Mouse (Mus musculus) brain, embryonic 14.5 days (tissue): ENCODE measurements around the gene Maf.

Experiments
- CTCF ChIP-seq: fragments of 200-500 bp; IDR thresholded peaks from 2 replicates; pipeline ENCODE4 v1.5.1; 2012; ENCODE audit warnings: inconsistent platforms, mild to moderate bottlenecking, moderate library complexity, borderline replicate concordance; ENCODE audit not compliant: insufficient read depth, insufficient read length; ENCODE audit errors: extremely low read depth
- POLR2A ChIP-seq: fragments of 200-500 bp; IDR thresholded peaks from 2 replicates; pipeline ENCODE4 v1.6.1; 2012; ENCODE audit warnings: mild to moderate bottlenecking, inconsistent platforms, borderline replicate concordance; ENCODE audit not compliant: poor library complexity, insufficient read depth, insufficient read length, severe bottlenecking; ENCODE audit errors: extremely low read depth

GRCm38 (mm10) chr8:115645139-115645538 lies 62.5 kb downstream of the Maf start:
- TF ChIP-seq CTCF (no peak), POLR2A (no peak)
